Mouse (Mus musculus) lung, embryonic 14.5 days (tissue): ENCODE data around the gene Atcay. TPM values are rescaled to one million over a fixed set of nuclear protein-coding genes. Genes with fewer than 3 reads are reported as not detected.
A peak's percentile ranks its signal among the peaks of the same experiment; 100 is the strongest.
"Not testable (repeated sequence)": the region's sequence is repeated elsewhere in the genome, so short reads cannot be mapped to it uniquely, and the experiment has no call there.

ENCODE experiments used
- ATAC-seq: fragments of 200-750 bp; cut with Nextera tagmentation; 2 replicates; pipeline ENCODE4 v1.8.0; 2017; ENCODE audit warnings: mild to moderate bottlenecking, moderate TSS enrichment, moderate library complexity; ENCODE audit not compliant: insufficient read depth
- DNase-seq: peaks from one replicate; pipeline ENCODE4 v3.0.0-alpha.2; 2015
- H3K27ac ChIP-seq: fragments of 300-500 bp; sonication (generic); 2 replicates; pipeline ENCODE4 v1.5.1; 2014; ENCODE audit warnings: low read depth, mild to moderate bottlenecking, moderate library complexity
- H3K27me3 ChIP-seq: fragments of 300-500 bp; sonication (generic); 2 replicates; pipeline ENCODE4 v1.6.1; 2014; ENCODE audit warnings: low read length, control low read depth; ENCODE audit not compliant: insufficient read depth
- H3K36me3 ChIP-seq: fragments of 300-500 bp; sonication (generic); 2 replicates; pipeline ENCODE4 v1.6.1; 2014; ENCODE audit warnings: control low read depth; ENCODE audit not compliant: insufficient read depth
- H3K4me1 ChIP-seq: fragments of 300-500 bp; sonication (generic); 2 replicates; pipeline ENCODE4 v1.6.1; 2014; ENCODE audit warnings: antibody characterized with exemption, control low read depth; ENCODE audit not compliant: insufficient read depth
- H3K4me2 ChIP-seq: fragments of 300-500 bp; sonication (generic); 2 replicates; pipeline ENCODE4 v1.6.1; 2014; ENCODE audit warnings: mild to moderate bottlenecking
- H3K4me3 ChIP-seq: fragments of 300-500 bp; sonication (generic); 2 replicates; pipeline ENCODE4 v1.5.1; 2014; ENCODE audit warnings: low read depth, low read length
- H3K9ac ChIP-seq: fragments of 300-500 bp; sonication (generic); 2 replicates; pipeline ENCODE4 v1.6.1; 2014
- H3K9me3 ChIP-seq: fragments of 300-500 bp; sonication (generic); 2 replicates; pipeline ENCODE4 v1.6.1; 2016; ENCODE audit warnings: low read depth, low read length, control low read depth
- CTCF ChIP-seq: IDR thresholded peaks from 2 replicates; pipeline ENCODE4 v1.5.1; 2016; ENCODE audit warnings: antibody characterized with exemption, low read depth
- WGBS: fragments of 180-500 bp; shearing (Covaris S2); extraction: QIAGEN DNeasy Blood & Tissue Kit; methylation state at CpG from one replicate; pipeline ENCODE4 v1.1.7; 2014; 5-methylcytosine and 5-hydroxymethylcytosine counted together
- polyA plus RNA-seq: library from polyadenylated mRNA; unstranded; fragments of >200 nt; fragmentation: Nextera tagmentation; extraction: Ambion mirVana; gene quantifications from 2 replicates; pipeline ENCODE4 v1.2.1, GENCODE M21; 2014

The Atcay gene
- polyA plus RNA-seq, 1 experiment from 2014 or later = not detected

DNA sequence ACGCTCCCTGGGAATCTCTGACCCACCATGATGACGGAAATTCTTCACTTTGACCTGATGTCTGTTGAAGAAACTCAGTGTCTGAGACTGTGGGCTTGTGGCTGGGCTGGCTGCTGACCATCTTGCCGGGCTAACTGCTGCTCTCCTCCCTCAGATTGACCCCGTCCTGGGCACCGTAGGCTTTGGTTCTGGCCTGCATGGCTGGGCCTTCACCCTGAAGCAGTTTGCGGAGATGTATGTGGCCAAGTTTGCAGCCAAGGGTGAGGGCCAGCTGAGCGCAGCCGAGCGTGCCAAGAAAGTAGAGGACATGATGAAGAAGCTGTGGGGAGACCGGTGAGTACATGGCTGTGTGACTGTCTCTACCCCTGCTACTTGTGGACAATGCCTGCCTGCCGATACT lies 51.7 kb downstream of the Atcay start:
- peak overlapping the region; percentile 99; the same call in 1 of the 2 replicates for H3K9ac ChIP-seq
- ATAC-seq = no peak
- WGBS = 89% methylated on average over 11 of the region's 11 CpGs
- peaks cover 7% of the 10 kb centered on the region for H3K4me1 ChIP-seq
- H3K27ac ChIP-seq = no peak overlapping the region
- peak overlapping the region; percentile 89; the same call in 1 of the 2 replicates for H3K4me2 ChIP-seq
- no peaks in the 10 kb centered on the region for H3K9me3 ChIP-seq
- no peak for TF ChIP-seq CTCF
- DNase-seq = no peak
- no peaks in the 10 kb centered on the region for H3K27me3 ChIP-seq
- H3K36me3 ChIP-seq = peaks cover 56% of the 10 kb centered on the region
- peak overlapping the region; percentile 99; the same call in 1 of the 2 replicates for H3K4me3 ChIP-seq

DNA sequence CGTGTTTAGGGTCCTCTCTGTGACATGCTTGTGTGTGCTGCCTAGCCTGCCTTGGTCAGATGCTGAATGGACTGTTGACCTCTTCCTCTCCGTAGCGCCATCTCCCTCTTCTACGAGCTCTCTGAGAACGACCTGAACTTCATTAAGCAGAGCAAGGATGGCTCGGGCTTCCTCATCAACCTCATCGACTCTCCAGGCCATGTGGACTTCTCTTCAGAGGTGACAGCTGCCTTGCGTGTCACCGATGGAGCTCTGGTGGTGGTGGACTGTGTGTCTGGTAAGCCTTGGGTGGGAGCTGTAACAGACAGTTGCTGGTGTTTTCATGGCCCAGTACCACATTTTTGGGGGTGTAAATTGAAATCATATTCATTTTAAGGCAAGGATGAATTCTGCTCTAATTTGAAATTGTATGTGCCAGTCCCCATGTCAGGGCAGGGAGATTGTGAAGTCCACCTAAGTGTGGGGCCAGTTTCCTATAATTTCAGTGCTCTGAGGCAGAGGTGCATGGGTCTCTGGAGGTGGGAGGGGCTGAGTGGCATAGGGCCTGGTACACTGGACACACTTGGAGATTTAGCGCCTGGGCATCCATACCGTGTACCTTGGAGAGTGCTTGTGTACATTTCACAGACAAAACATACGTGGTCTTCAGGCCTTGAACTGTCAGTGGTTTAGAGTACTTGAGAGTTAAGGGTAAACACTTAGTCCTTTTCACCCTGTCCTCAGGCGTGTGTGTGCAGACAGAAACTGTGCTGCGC lies 52.5 kb downstream of the Atcay start:
- Histone ChIP-seq H3K9ac (peak overlapping the region; percentile 99), H3K36me3 (peaks cover 56% of the 10 kb centered on the region), H3K27ac (peak overlapping the region; percentile 94; the same call in 1 of the 2 replicates), H3K4me3 (peak overlapping the region; percentile 99), H3K4me1 (peaks cover 5% of the 10 kb centered on the region), H3K4me2 (peak overlapping the region; percentile 89), H3K27me3 (no peaks in the 10 kb centered on the region), H3K9me3 (no peaks in the 10 kb centered on the region)
- ATAC-seq = no peak
- 54% methylated on average over 14 of the region's 14 CpGs for WGBS
- no peak for DNase-seq
- no peak for TF ChIP-seq CTCF

DNA sequence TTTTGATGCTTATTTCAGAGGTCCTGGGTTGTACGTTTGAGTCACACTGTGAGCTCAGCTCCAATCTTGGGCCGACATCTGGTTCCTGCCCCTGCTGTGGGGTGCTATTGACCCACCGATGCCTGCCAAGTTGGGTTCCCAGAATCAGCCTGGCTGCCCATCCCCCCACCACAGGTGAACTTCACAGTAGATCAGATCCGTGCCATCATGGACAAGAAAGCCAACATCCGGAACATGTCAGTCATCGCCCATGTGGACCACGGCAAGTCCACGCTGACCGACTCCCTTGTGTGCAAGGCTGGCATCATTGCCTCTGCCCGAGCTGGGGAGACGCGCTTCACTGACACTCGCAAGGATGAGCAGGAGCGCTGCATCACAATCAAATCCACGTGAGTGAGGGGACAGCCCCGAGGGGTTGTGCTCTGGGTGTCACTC lies 53.1 kb downstream of the Atcay start:
- TF ChIP-seq CTCF = no peak
- no peaks in the 10 kb centered on the region for H3K27me3 ChIP-seq
- peak overlapping the region; percentile 99 for H3K4me3 ChIP-seq
- H3K9ac ChIP-seq = peak overlapping the region; percentile 99
- H3K36me3 ChIP-seq = peaks cover 56% of the 10 kb centered on the region
- peak overlapping the region; percentile 89 for H3K4me2 ChIP-seq
- 7% methylated on average over 16 of the region's 16 CpGs for WGBS
- peaks cover 5% of the 10 kb centered on the region for H3K4me1 ChIP-seq
- peak; percentile 26 for DNase-seq
- no peaks in the 10 kb centered on the region for H3K9me3 ChIP-seq
- no peak for ATAC-seq
- peak overlapping the region; percentile 94 for H3K27ac ChIP-seq

DNA sequence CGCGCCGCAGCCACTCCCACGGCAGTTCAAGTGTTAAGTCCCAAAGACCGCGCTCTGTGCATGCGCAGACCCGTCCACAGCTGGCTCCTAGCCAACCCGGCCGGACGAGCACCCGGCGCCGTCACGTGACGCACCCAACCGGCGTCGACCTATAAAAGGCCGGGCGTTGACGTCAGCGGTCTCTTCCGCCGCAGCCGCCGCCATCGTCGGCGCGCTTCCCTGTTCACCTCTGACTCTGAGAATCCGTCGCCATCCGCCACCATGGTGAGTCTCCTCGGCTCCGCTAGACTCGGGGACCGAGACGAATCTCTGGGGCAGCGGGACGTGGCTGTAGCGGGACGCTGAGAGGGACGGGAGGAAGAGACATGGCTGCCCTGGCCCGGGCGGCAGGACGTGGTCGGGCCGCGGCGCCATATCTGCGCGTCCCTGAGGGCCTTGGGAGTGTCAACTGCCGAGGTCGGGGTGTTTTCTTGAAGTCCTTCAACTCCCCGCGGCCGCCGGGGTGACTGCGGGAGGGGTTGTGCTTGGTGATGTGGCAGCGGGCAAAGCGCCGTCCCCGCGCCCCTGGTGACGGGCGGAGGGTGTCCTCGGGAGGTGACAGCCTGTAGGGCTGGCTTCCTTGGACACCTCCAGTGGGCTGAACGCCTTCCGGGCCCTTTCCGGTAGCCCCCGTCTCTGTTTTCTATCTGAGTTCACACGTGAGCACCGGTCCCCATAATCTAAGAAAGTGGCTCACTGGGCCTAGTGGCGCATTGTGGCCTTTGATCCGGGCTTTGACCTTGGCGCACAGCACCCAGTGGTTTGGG lies 54.0 kb downstream of the Atcay start, which contains the start of gene Eef2:
Eef2 (plus strand) TSS at position 166 of the 806 bp plus-strand sequence.
- Histone ChIP-seq H3K4me1 (peaks cover 5% of the 10 kb centered on the region), H3K9ac (peak within 1 kb of the TSS; percentile 99), H3K4me2 (peak within 1 kb of the TSS; percentile 89), H3K9me3 (no peaks in the 10 kb centered on the region), H3K36me3 (peaks cover 48% of the 10 kb centered on the region), H3K4me3 (peak within 1 kb of the TSS; percentile 99), H3K27me3 (no peaks in the 10 kb centered on the region), H3K27ac (peak within 1 kb of the TSS; percentile 94)
- peak; percentile 77 for ATAC-seq
- no peak for TF ChIP-seq CTCF
- WGBS = under 1% methylated on average over 75 of the region's 77 CpGs
- DNase-seq = peak; percentile 100

DNA sequence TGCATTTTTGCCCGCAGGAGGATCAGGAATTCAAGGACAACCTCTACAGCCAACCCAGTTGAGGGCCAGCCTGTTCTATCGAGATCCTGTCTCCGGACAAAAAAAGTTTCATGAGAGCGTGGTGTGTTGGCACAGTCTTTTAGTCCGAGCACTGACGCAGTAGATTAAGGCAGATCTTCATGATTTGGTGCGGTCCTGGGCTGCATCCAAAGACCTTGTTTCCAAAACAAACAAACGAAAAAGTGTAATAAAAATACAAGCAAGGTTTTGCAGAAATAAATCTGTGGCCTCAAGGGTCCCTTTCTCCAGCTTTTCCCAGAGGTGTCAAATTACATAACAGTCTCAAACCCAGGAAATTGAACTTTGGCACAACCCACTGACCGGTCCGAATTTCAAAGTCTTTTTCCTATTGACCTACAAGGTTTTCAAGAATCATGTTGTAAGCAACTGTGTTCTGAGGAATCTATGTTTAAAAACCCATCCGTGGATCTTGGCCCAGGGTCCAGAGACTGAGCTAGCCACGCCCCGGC lies 54.6 kb downstream of the Atcay start:
- ATAC-seq = peak; percentile 4
- TF ChIP-seq CTCF = no peak
- Histone ChIP-seq H3K4me3 (peak overlapping the region; percentile 99), H3K9me3 (no peaks in the 10 kb centered on the region), H3K36me3 (peaks cover 41% of the 10 kb centered on the region), H3K27me3 (no peaks in the 10 kb centered on the region), H3K4me2 (peak overlapping the region; percentile 89), H3K27ac (peak overlapping the region; percentile 94), H3K9ac (peak overlapping the region; percentile 28), H3K4me1 (peaks cover 5% of the 10 kb centered on the region)
- 2% methylated on average over 13 of the region's 13 CpGs for WGBS
- no peak for DNase-seq

DNA sequence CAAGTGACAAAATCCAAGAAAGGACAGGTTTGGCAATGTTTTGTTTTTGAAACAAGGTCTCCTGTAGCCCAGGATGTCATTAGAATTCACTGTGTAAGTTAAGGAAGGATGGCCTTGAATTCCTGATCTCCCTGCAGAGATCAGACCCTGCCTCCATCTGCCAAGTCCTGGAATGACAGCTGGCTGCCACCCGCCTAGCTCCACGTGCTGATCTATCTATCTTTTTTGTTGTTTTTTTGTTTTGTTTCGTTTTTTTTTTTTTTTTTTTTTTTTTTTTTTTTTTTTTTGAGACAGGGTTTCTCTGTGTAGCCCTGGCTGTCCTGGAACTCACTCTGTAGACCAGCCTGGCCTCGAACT lies 55.3 kb downstream of the Atcay start:
- ATAC-seq, H3K9me3 ChIP-seq, H3K4me3 ChIP-seq, H3K4me1 ChIP-seq, H3K27me3 ChIP-seq, DNase-seq: not testable (repeated sequence)
- Histone ChIP-seq H3K36me3 (peaks cover 34% of the 10 kb centered on the region), H3K4me2 (peak overlapping the region; percentile 89), H3K27ac (peak overlapping the region; percentile 94), H3K9ac (peak overlapping the region; percentile 45; the same call in 1 of the 2 replicates)
- WGBS = 11% methylated on average over 4 of the region's 4 CpGs
